Mouse (Mus musculus): ENCODE measurements at regions not wholly inside any gene's neighbourhood (a gene's known extent, or its start where the extent isn't known, plus 50 kb on each side); places are given as distances from the start of the nearest gene placed in this dataset.

- DNase-seq: peak; percentile 45 to 58
Observed at GRCm38 (mm10) chr12:70590456-70591050, 137.7 kb downstream of the Tmx1 start.

GRCm38 (mm10) chr12:70592821-70593220, 139.9 kb downstream of the Tmx1 start:
- no peak for DNase-seq

- DNase-seq: peak; percentile 58 to 70
Observed at GRCm38 (mm10) chr12:70598211-70598701, 145.4 kb downstream of the Tmx1 start.

GRCm38 (mm10) chr12:70599731-70600130, 146.8 kb downstream of the Tmx1 start:
- no peak for DNase-seq

GRCm38 (mm10) chr12:70603869-70604268, 151.0 kb downstream of the Tmx1 start:
- DNase-seq: no peak

- DNase-seq: no peak
Observed at GRCm38 (mm10) chr12:70608672-70609071, 155.8 kb downstream of the Tmx1 start.

- DNase-seq: peak; percentile 32 to 59
Observed at GRCm38 (mm10) chr12:70609116-70609871, 156.4 kb downstream of the Tmx1 start.

GRCm38 (mm10) chr12:70611891-70612290, 159.0 kb downstream of the Tmx1 start:
- peak in 1 of 2 experiments; percentile 63 for DNase-seq

GRCm38 (mm10) chr12:70613244-70613643, 160.3 kb downstream of the Tmx1 start:
- DNase-seq: no peak

GRCm38 (mm10) chr12:70614101-70614500, 161.2 kb downstream of the Tmx1 start:
- no peak for DNase-seq

- no peak for DNase-seq
Observed at GRCm38 (mm10) chr12:70614686-70615085, 161.8 kb downstream of the Tmx1 start.

- no peak for DNase-seq
Observed at GRCm38 (mm10) chr12:70615123-70615522, 162.2 kb downstream of the Tmx1 start.

- no peak for DNase-seq
Observed at GRCm38 (mm10) chr12:70616049-70616448, 163.2 kb downstream of the Tmx1 start.

GRCm38 (mm10) chr12:70616487-70616886, 163.6 kb downstream of the Tmx1 start:
- DNase-seq: peak in 1 of 2 experiments; percentile 31

- DNase-seq: peak; percentile 54 to 62
Observed at GRCm38 (mm10) chr12:70617024-70617423, 164.1 kb downstream of the Tmx1 start.

GRCm38 (mm10) chr12:70617979-70618378, 165.1 kb downstream of the Tmx1 start:
- DNase-seq: no peak

GRCm38 (mm10) chr12:70619436-70619835, 166.5 kb downstream of the Tmx1 start:
- peak; percentile 61 to 71 for DNase-seq

GRCm38 (mm10) chr12:70622019-70622418, 169.1 kb downstream of the Tmx1 start:
- DNase-seq: peak in 1 of 2 experiments; percentile 27

- peak in 1 of 2 experiments; percentile 62 for DNase-seq
Observed at GRCm38 (mm10) chr12:70624298-70624980, 171.5 kb downstream of the Tmx1 start.

GRCm38 (mm10) chr12:70627638-70628037, 174.7 kb downstream of the Tmx1 start:
- no peak for DNase-seq

GRCm38 (mm10) chr12:70628384-70629365, 175.8 kb downstream of the Tmx1 start:
- no peak for DNase-seq

- DNase-seq: no peak
Observed at GRCm38 (mm10) chr12:70629371-70629770, 176.5 kb downstream of the Tmx1 start.

Measured in lung, adult 18-20 months (tissue).